Mouse (Mus musculus): ENCODE results near the gene Gm26657. TPM values are rescaled to one million over a fixed set of nuclear protein-coding genes. Genes with fewer than 3 reads are reported as not detected.

Gm26657 gene
- polyA plus RNA-seq, 1 experiment from 2014 or later = not detected

Other genes with a start within 250 kb of the Gm26657 start
- gene Actl7b, start 1.4 kb downstream of the Gm26657 start, polyA plus RNA-seq (2014; fragmentation: Nextera tagmentation; extraction: Ambion mirVana) = not detected in 2 replicates
- gene Actl7a, start 3.3 kb downstream of the Gm26657 start, polyA plus RNA-seq (2014; fragmentation: Nextera tagmentation; extraction: Ambion mirVana) = not detected in 2 replicates
- 51.1 and 72.9 TPM in 2 replicates for gene Elp1, start 62.3 kb downstream of the Gm26657 start, polyA plus RNA-seq (2014; fragmentation: Nextera tagmentation; extraction: Ambion mirVana)
- gene Fam206a, start 62.3 kb downstream of the Gm26657 start, polyA plus RNA-seq (2014; fragmentation: Nextera tagmentation; extraction: Ambion mirVana) = 14.6 and 27.1 TPM in 2 replicates
- gene Ctnnal1, start 125.1 kb downstream of the Gm26657 start, polyA plus RNA-seq (2014; fragmentation: Nextera tagmentation; extraction: Ambion mirVana) = 24.5 and 44.8 TPM in 2 replicates
- gene Tmem245, start 207.4 kb downstream of the Gm26657 start, polyA plus RNA-seq (2014; fragmentation: Nextera tagmentation; extraction: Ambion mirVana) = 8.7 and 14.3 TPM in 2 replicates